Mouse (Mus musculus) spleen, postnatal 10 days (tissue): ENCODE measurements around the gene Ptprm.

ENCODE experiments used
- DNase-seq, 2 experiments: peaks; one replicate each; pipeline ENCODE4 v3.0.0; 2021 to 2022; ENCODE audit warnings: low spot score in 2 of 2

Ptprm gene

GRCm38 (mm10) chr17:67226991-67227390 is 127.3 kb downstream of the Ptprm start:
- DNase-seq, result no peak

DNA sequence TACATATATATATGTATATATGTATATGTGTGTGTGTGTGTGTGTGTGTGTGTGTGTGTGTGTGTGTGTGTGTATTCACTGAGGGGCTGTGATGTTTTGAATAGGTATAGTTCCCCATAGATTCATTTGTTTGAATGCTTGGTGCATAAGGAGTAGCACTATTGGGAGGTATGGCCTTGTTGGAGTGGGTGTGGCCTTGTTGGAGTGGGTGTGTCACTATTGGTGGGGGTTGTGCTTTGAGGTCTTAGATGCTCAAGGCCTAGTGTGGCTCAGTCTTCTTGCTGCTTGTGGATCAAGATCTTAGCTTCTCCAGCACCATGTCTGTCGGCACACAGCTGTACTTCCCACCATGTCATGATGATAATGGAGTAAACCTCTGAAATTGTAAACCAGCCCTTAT is 138.9 kb downstream of the Ptprm start:
- no peak for DNase-seq

GRCm38 (mm10) chr17:67213711-67214110 is 140.5 kb downstream of the Ptprm start:
- no peak for DNase-seq

- DNase-seq, result no peak
Observed at GRCm38 (mm10) chr17:67209676-67210344, 144.4 kb downstream of the Ptprm start.

GRCm38 (mm10) chr17:67208600-67208999 is 145.7 kb downstream of the Ptprm start:
- no peak for DNase-seq

DNA sequence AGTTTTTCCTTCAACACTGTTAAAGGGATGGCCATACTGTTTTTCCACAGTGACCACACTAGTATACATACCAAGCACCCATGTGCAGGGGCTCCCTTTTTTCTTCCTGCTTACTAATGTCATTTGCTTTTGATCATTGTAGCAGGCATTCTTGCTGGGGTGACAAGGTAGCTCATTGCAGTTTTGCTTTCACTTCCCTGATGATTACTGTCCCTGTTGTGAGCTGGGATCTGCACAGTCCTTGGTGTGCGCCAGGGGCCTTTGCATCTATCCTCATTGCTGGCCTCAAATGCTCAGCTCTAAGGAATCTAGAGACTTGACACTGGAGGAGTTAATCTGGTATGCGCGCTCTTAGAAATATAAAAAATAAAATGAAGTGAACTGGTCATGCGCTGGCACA is 147.3 kb downstream of the Ptprm start:
- no peak for DNase-seq

DNA sequence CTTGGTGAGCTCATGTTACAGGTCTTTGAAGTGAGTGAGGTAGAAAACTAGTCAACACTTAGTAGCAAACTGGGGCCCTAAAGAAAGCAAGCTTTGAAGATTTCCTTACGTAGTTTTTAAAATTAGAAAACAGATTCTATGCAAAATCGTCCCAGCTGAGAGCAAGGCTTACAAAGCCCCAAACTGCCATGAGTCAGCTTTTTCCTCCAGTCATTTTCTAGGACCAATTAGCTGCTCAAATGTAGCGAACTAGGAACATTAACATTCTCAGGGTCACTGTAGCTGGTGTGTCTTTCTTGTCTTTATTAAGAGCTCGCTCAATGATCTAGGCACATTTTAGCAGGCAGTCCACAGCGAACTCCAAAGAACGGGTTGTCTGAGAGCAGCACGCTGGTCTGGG is 153.1 kb downstream of the Ptprm start:
- DNase-seq, result no peak

GRCm38 (mm10) chr17:67193728-67194127 is 160.5 kb downstream of the Ptprm start:
- DNase-seq, result no peak

DNA sequence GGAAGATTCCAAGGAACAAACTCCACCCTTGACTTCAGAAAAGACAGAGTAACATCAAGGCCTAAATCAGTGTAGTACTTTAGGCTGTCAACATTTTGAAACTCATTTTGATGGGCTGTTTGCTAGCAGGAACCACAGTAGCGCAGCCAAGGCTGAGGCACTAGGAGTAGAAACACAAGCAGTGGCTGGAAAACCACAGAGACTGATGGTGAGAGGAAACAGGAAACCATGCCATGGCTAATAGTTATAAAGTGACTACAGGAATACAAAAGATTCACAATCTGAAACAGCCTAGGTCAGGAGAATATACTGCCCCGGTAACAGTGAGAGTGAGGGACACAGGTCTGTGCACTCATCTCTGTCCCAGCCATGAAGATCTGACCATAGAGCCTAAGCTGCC is 165.7 kb downstream of the Ptprm start:
- DNase-seq, result no peak

DNA sequence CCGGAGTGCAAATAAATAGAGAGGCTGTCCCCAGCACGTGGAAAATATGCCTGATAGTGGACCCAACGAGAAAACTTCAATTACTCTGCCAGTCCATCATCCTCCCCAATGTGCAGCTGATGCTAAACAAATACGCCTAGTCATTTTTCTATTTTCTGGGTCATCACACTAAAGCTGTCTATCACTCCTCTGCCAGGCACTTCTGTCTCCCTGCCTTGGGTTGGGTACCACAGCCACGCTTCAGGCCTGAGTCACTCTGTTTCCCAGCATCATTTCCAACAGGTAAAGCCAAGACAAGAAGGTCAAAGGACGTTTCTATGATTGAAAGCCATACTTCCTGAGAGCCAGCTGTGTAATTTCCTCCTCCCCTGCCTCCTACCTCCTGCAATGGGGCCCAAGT is 167.4 kb downstream of the Ptprm start:
- no peak for DNase-seq

- no peak for DNase-seq
Observed at GRCm38 (mm10) chr17:67185942-67186341, 168.3 kb downstream of the Ptprm start.

- no peak for DNase-seq
Observed at GRCm38 (mm10) chr17:67179446-67179845, 174.8 kb downstream of the Ptprm start.

GRCm38 (mm10) chr17:67178686-67179265 is 175.5 kb downstream of the Ptprm start:
- no peak for DNase-seq

GRCm38 (mm10) chr17:67175836-67176235 is 178.4 kb downstream of the Ptprm start:
- no peak for DNase-seq

GRCm38 (mm10) chr17:67171353-67171752 is 182.9 kb downstream of the Ptprm start:
- no peak for DNase-seq

DNA sequence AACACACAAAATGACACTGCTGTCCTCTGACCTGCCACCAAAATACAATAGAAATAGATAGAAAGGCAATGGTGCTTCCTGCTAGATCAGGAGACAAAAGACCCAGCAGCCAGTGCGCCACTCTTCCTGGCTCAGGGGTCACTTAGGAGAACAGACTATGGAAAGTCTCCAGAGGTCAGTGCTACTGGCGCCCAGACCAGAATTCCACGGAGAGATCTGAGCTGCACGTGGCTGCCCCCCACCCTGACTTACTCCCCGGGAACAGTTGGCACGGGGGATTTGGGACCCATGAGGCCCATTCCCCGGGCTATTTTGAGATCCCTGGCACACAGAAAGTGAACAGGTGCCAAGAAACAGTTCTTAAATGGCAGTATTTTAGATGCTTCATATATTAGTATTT is 183.6 kb downstream of the Ptprm start:
- no peak for DNase-seq

DNA sequence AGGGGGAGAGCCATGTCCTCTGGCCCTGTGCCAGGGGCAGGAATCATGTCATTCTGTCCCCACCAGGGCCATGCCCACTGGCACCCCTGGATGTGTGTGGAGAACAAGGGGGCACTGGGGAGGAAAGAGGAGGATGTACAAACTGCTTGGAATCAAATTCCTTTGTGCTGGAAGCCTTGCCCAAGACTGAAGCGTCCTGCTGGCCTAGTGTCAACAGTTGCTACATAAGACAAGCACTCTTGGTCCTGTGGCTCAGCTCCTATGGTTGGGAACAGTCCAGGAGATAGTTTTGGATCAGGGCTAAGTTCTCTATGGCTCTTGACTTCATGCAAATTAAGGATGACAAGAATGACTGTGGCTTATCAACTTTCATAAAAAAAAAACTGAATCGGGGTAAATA is 188.4 kb downstream of the Ptprm start:
- no peak for DNase-seq

DNA sequence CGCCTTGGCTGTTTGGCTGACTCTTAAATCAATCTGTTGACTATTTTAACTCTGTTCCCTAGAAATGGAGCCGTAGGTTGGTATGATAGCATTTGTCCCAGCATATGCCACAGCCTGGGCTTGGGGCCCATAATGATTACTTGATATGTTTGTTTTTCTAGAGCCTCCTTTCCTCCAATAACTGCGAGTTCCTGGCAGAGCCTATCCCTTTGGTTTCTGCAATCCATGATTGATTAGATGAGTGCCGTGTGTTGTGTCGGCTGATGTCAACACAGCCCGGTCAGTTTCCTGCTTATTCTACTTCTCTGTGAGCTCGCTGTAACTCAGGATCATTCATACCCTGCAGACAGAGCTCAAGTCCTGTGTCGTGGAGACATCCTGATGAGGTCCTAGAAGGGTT is 194.6 kb downstream of the Ptprm start:
- DNase-seq, result no peak

DNA sequence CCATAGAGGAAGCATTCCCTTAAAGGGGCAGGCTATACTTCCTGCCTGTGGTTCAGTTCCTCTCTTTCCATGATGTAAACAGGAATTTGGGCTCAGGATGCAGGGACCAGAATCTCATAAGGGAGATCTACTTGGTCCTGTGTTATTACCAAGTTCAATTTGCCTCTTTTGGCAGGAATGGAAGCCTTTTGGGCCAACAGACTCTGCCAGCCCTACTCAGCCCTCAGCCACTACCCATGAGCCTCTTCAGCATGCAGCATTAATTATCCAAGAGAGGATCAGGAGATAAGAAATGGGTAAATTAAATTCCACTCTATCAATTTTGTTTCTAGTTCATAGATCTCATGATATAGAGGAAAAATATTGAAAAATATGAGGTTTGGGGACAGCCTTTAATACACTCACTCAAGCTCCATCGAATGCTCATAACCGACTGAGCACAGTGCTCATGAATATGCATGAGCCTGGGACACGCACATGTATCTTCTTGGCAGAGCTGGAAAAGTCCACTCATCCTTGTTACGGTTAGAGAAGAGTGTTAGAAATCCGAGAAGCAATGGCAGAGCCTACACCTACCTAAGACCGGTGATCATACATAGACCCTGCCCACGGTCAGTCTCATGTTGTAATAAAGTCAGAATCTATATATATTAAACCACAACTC is 197.0 kb downstream of the Ptprm start:
- DNase-seq, result no peak

GRCm38 (mm10) chr17:67152218-67152617 is 202.0 kb downstream of the Ptprm start:
- no peak for DNase-seq

GRCm38 (mm10) chr17:67150441-67150840 is 203.8 kb downstream of the Ptprm start:
- no peak for DNase-seq

- no peak for DNase-seq
Observed at GRCm38 (mm10) chr17:67142183-67142756, 212.0 kb downstream of the Ptprm start.

- peak in 1 of 2 experiments; percentile 19 for DNase-seq
Observed at GRCm38 (mm10) chr17:67140502-67140901, 213.8 kb downstream of the Ptprm start.
